Mouse (Mus musculus) heart, embryonic 12.5 days (tissue): ENCODE measurements at regions not wholly inside any gene's neighbourhood (a gene's known extent, or its start where the extent isn't known, plus 50 kb on each side); places are given as distances from the start of the nearest gene placed in this dataset.
A peak's percentile ranks its signal among the peaks of the same experiment; 100 is the strongest.

ENCODE experiments used
- ATAC-seq: fragments of 200-750 bp; cut with Nextera tagmentation; 2 replicates; pipeline ENCODE4 v1.8.0; 2017; ENCODE audit warnings: moderate TSS enrichment, moderate library complexity; ENCODE audit not compliant: insufficient number of reproducible peaks, low FRiP score
- H3K27ac ChIP-seq: fragments of 300-500 bp; sonication (generic); 2 replicates; pipeline ENCODE4 v1.5.1; 2016; ENCODE audit warnings: mild to moderate bottlenecking, moderate library complexity; ENCODE audit not compliant: poor library complexity, severe bottlenecking
- H3K27me3 ChIP-seq: fragments of 300-500 bp; sonication (generic); replicated peaks from 2 replicates; pipeline ENCODE4 v1.6.1; 2016; ENCODE audit warnings: mild to moderate bottlenecking, moderate library complexity
- H3K36me3 ChIP-seq: fragments of 300-500 bp; sonication (generic); 2 replicates; pipeline ENCODE4 v1.6.1; 2016; ENCODE audit warnings: mild to moderate bottlenecking, moderate library complexity
- H3K4me1 ChIP-seq: fragments of 300-500 bp; sonication (generic); replicated peaks from 2 replicates; pipeline ENCODE4 v1.6.1; 2016; ENCODE audit warnings: mild to moderate bottlenecking
- H3K4me2 ChIP-seq: fragments of 300-500 bp; sonication (generic); 2 replicates; pipeline ENCODE4 v1.6.1; 2016; ENCODE audit warnings: mild to moderate bottlenecking, moderate library complexity
- H3K4me3 ChIP-seq: fragments of 300-500 bp; sonication (generic); 2 replicates; pipeline ENCODE4 v1.5.1; 2016; ENCODE audit warnings: mild to moderate bottlenecking
- H3K9ac ChIP-seq: fragments of 300-500 bp; sonication (generic); 2 replicates; pipeline ENCODE4 v1.6.1; 2016; ENCODE audit warnings: mild to moderate bottlenecking, moderate library complexity
- H3K9me3 ChIP-seq: fragments of 300-500 bp; sonication (generic); replicated peaks from 2 replicates; pipeline ENCODE4 v1.6.1; 2016; ENCODE audit warnings: mild to moderate bottlenecking, moderate library complexity
- WGBS: fragments of 180-500 bp; shearing (Covaris S2); methylation state at CpG from one replicate; pipeline ENCODE4 v1.1.7; 2016; 5-methylcytosine and 5-hydroxymethylcytosine counted together

DNA sequence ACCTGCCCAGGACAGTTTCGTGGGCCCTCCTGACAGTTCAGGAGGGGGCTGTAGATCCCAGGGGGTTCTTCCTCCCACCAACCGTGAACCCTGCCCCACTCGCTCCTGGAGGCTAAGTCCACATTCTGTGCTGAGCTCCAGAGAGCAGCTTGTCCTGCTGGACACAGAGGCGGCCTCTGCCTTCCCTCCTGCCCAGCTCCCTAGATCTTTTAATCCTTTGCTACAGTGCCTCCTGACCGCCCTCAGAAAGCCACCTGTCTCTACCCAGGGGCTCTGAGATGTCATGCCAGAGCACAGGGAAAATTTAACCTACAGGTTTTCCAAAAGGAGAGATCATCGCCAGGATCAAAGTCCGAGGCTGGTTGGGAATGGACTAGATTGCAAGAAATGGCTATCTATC lies 84.7 kb upstream of the Zfp703 start:
- Histone ChIP-seq H3K9ac (no peak overlapping the region), H3K27me3 (no peaks in the 10 kb centered on the region), H3K4me3 (no peak overlapping the region), H3K9me3 (no peaks in the 10 kb centered on the region), H3K4me2 (no peak overlapping the region), H3K4me1 (peaks cover 53% of the 10 kb centered on the region), H3K27ac (peak overlapping the region; percentile 82), H3K36me3 (no peaks in the 10 kb centered on the region)
- 76% methylated on average over 7 of the region's 7 CpGs for WGBS
- no peak for ATAC-seq

DNA sequence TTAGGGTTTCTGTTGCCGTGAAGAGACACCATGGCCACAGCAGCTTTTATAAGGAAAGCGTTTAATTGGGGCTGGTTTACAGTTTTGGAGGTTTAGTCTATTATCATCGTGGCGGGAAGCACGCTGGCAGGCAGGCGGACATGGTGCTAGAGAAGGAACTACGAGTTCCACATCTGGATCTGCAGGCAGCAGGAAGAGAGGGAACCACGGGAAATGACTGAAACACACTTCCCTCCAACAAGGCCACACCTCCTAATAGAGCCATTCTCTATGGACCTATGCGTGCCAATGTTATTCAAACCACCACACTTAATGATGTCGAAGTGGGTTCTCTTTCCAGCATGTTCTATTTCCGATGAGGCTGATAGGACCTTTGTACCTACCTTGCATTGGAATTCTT lies 81.3 kb upstream of the Zfp703 start:
- Histone ChIP-seq H3K9ac (no peak overlapping the region), H3K9me3 (no peaks in the 10 kb centered on the region), H3K4me1 (peaks cover 24% of the 10 kb centered on the region), H3K4me2 (no peak overlapping the region), H3K36me3 (no peaks in the 10 kb centered on the region), H3K27ac (no peak overlapping the region), H3K27me3 (0 out of 2 replicates have a peak, but pooled peaks cover under 1% of the 10 kb centered on the region), H3K4me3 (no peak overlapping the region)
- WGBS: 85% methylated on average over 11 of the region's 11 CpGs
- ATAC-seq: no peak

DNA sequence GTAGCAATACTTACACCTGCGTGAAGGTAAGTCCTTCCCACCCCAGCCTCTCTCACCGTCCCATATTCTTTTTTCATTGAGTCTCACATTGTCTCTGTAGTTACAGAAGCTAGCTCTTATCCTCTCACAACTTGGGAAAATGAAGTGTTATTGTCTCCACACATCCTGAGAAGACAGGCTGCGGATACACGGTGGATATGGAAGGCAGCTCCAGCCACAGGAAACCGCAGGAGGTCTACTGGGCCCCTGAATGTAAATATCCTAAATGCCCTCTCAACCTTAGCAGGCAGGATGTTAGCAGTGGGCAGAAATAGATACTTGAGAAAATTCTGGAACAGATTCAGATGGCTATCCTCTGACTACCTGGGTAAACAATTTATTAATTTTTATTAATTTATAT lies 73.8 kb upstream of the Zfp703 start:
- Histone ChIP-seq H3K4me2 (no peak overlapping the region), H3K36me3 (no peaks in the 10 kb centered on the region), H3K9ac (no peak overlapping the region), H3K4me3 (no peak overlapping the region), H3K27ac (no peak overlapping the region), H3K9me3 (no peaks in the 10 kb centered on the region), H3K4me1 (peaks cover 14% of the 10 kb centered on the region), H3K27me3 (0 out of 2 replicates have a peak, but pooled peaks cover 6% of the 10 kb centered on the region)
- WGBS: 55% methylated on average over 5 of the region's 5 CpGs
- ATAC-seq: no peak

DNA sequence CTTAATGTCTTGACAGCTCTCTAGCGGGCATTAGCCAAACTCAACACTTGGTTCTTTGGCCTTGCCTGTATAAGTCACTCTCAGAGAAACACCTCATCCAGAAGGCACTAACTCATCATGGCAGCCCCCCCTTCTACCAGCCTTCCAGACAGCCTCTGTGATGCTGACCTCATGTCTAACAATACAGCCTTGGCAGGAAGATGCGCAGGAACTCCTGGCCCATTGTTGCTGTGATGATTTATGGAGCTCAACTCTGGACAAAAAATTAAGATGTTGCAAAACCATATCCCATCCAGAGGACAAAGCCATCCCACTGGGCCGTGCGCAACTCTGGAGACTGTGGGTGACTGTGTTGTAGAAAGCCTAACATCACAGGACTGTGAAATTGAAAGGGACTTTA lies 70.9 kb upstream of the Zfp703 start:
- Histone ChIP-seq H3K9ac (no peak overlapping the region), H3K36me3 (no peaks in the 10 kb centered on the region), H3K4me2 (no peak overlapping the region), H3K4me1 (peaks cover 14% of the 10 kb centered on the region), H3K27me3 (0 out of 2 replicates have a peak, but pooled peaks cover 1% of the 10 kb centered on the region), H3K4me3 (no peak overlapping the region), H3K9me3 (no peaks in the 10 kb centered on the region), H3K27ac (no peak overlapping the region)
- WGBS: 82% methylated on average over 4 of the region's 4 CpGs
- ATAC-seq: no peak

DNA sequence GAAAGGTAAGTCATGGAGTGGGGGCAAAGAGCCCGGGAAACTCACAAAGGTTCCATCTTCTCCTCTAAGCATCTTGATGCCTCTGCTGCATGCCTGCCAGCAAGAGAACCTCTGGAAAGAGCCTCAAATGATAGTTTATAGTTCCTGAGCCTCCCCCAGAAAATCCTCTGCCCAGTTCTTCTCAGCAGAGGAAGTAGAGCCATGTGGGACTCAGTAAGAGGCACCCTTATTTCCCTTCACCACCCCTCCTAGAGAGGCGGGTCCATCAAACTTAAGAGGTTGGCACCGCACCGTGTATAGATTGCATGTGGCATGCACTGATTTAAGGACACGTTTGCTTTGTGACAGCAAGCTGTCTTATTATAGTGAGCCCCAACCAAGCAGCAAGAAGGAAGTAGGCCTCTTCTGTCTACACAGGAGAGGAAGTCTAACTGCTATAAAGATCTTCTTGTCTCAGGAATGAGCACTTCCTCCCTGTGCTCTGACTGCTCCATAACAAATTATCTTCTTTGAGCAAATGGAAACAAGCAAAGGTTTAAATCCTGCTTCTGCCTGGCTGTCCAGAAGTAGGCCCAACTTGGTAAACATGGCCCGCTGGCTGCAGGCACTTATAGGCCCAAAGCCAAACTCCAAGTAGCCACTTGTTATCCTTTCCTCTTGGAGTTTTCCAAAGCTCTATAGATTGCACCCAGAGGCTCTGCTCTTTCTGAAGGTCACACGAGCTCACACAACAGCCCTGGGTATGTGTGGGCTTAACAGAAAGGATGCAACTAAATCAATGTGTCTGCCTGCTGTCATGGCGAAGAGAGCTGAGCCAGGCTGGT lies 69.6 kb upstream of the Zfp703 start:
- no peaks in the 10 kb centered on the region for H3K36me3 ChIP-seq
- 67% methylated on average over 8 of the region's 8 CpGs for WGBS
- peak overlapping the region; percentile 37 for H3K27ac ChIP-seq
- peaks cover 14% of the 10 kb centered on the region for H3K4me1 ChIP-seq
- no peak; the same call in 1 of the 2 replicates for ATAC-seq
- H3K4me2 ChIP-seq: no peak overlapping the region
- H3K9ac ChIP-seq: no peak overlapping the region
- H3K27me3 ChIP-seq: no peaks in the 10 kb centered on the region
- no peak overlapping the region for H3K4me3 ChIP-seq
- H3K9me3 ChIP-seq: no peaks in the 10 kb centered on the region

DNA sequence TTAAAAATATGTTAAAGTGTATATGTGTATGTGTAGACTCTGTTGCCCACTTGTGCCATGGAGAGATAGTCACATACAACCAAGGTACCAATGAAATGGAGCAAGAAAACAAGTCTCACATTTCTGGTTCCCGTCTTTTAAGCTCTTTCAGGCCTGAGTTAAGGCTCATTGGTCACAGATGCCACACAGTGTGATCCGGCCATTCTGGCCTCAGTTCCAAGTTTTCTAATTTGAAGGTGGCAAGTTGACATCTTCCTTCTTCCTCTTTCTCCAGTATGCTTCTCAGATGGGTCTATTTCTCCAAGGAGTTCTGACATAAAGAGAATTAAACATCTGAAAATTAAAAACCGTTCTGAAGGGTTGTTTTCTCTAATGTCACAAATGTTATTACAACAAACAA lies 66.9 kb upstream of the Zfp703 start:
- WGBS: 82% methylated on average over 3 of the region's 3 CpGs

DNA sequence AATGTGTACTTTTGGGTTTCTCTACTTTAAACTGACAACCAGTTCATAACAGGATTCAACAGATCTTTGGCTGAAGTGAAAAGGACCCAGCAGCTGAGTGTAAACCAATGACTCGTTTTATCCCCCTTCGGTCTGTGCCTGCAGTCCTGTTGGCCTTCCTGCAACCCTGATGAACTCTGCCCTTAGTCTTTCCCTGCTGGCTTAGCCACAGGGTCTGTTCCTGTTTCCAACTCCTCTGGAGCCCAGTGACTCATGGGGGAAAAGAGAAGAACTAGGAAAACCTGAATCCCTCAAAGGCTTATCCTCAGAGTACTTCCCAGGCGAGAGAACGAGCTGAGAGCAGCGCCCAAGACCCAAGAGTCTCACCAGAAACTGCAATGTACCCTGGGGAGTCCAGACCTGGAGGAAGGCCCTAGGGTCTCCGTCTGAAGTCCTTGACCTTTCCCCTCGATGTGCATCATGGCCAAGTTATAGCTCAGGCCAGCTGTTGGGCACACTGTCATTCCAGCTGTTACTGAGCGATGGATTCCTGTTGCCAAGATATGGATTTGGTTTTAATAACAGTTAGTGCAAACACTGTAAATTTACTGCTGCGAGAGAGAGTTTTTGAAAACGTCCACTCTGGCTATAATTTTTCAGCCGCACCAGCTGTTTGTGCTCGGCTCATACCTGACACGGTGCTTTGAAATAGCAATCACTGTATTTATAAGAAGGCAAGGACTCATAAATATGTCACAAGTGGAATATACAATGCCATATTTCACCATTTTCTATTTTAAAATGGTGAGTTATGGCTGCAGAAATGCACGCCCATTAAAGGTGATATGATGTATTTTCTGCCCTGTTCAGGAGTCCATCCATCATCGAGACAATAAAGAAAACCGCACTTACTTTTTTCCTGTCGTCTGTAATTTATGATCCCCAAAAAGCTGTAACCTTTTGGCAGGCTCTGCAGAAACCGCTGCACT lies 63.3 kb upstream of the Zfp703 start:
- no peak overlapping the region for H3K27ac ChIP-seq
- no peak overlapping the region for H3K4me2 ChIP-seq
- H3K4me1 ChIP-seq: no peaks in the 10 kb centered on the region
- no peak overlapping the region for H3K4me3 ChIP-seq
- no peaks in the 10 kb centered on the region for H3K27me3 ChIP-seq
- no peak overlapping the region for H3K9ac ChIP-seq
- H3K36me3 ChIP-seq: no peaks in the 10 kb centered on the region
- no peaks in the 10 kb centered on the region for H3K9me3 ChIP-seq
- 78% methylated on average over 18 of the region's 18 CpGs for WGBS
- ATAC-seq: no peak

More for the DNA sequence above, 66.9 kb upstream of the Zfp703 start:
- H3K27ac ChIP-seq: no peak overlapping the region
- H3K9ac ChIP-seq: no peak overlapping the region
- H3K4me3 ChIP-seq: no peak overlapping the region
- H3K4me2 ChIP-seq: no peak overlapping the region
- no peaks in the 10 kb centered on the region for H3K27me3 ChIP-seq
- no peaks in the 10 kb centered on the region for H3K9me3 ChIP-seq
- no peak for ATAC-seq
- no peaks in the 10 kb centered on the region for H3K36me3 ChIP-seq
- H3K4me1 ChIP-seq: peaks cover 14% of the 10 kb centered on the region

DNA sequence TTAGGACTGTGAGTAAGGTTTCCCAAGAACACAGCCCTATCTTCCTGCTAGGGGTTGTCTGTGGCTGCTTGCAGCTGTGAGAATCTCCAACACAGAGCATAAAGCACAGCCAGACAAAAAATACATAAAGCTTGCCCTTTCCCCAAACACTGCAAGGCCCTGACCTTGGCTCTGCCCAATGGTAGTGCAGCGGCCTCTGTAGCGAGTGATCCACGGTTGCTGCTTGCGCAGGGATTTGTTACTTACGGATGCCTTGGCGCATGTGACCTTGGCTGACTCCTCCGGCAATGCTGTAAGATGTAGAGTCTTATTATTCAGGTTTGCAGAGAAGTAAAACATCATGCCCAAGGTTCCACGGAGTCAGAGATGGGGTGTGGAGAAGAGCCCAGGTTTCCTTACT lies 61.4 kb upstream of the Zfp703 start:
- H3K27me3 ChIP-seq: no peaks in the 10 kb centered on the region
- H3K27ac ChIP-seq: no peak overlapping the region
- H3K9ac ChIP-seq: no peak overlapping the region
- no peaks in the 10 kb centered on the region for H3K9me3 ChIP-seq
- no peak for ATAC-seq
- H3K36me3 ChIP-seq: no peaks in the 10 kb centered on the region
- no peak overlapping the region for H3K4me3 ChIP-seq
- no peak overlapping the region for H3K4me2 ChIP-seq
- no peaks in the 10 kb centered on the region for H3K4me1 ChIP-seq
- 92% methylated on average over 8 of the region's 8 CpGs for WGBS

DNA sequence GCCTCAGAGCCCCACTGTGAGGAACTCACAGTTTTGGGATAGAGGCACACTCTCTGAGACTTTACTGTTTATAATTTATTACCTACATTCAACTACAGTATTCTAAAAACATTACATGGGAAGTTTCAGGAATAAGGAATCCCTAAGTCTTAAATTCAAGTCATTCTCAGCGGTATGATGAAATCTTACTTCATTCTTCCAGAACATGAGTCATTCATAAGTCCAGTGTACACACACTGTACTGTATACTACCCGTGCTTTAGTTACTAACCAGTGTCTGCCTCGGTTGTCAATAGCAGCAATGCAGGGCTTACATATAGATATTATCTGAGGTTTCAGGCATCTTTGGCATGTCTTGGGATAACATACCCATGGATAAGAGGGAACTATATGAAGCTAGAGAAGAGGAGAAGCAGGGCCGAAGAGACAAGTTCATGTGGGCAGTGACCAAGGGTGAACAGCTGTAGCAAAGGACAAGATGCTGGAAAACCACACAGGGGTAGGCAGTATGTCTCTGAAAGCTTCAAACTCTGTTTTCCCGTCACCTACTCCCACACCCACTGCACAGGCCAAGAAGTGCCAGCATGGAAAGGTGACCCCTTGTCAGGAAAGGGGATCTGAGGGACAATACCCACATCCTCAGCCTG lies 55.5 kb upstream of the Zfp703 start:
- 75% methylated on average over 5 of the region's 5 CpGs for WGBS
- H3K9ac ChIP-seq: no peak overlapping the region
- H3K27ac ChIP-seq: no peak overlapping the region

DNA sequence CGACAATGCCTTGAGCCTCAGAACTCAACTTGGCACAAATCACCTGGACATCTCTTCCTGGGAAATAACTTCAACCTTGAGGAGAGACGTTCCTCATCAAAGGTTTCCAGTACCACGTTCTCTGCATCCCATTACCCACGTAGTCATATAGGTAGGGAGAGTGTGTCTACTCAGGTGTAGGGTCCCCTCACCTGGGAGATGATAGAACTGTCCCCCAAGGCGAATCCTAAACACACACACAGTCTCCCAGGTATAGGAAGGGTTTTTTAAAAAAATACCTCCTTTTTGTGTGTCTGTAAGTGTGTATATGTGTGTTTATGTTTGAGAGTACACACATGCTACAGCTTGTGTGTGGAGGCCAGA lies 55.0 kb upstream of the Zfp703 start:
- 79% methylated on average over 5 of the region's 5 CpGs for whole genome bisulfite sequencing
- no peak overlapping the region for H3K4me3 ChIP-seq
- no peak overlapping the region for H3K9ac ChIP-seq
- no peaks in the 10 kb centered on the region for H3K36me3 ChIP-seq
- no peak for ATAC-seq
- H3K4me1 ChIP-seq: peaks cover 11% of the 10 kb centered on the region
- H3K9me3 ChIP-seq: no peaks in the 10 kb centered on the region
- H3K27me3 ChIP-seq: no peaks in the 10 kb centered on the region
- H3K27ac ChIP-seq: no peak overlapping the region
- H3K4me2 ChIP-seq: no peak overlapping the region

More for the DNA sequence above, 55.5 kb upstream of the Zfp703 start:
- Histone ChIP-seq H3K4me2 (no peak overlapping the region), H3K4me1 (peaks cover 11% of the 10 kb centered on the region), H3K27me3 (no peaks in the 10 kb centered on the region), H3K36me3 (no peaks in the 10 kb centered on the region), H3K4me3 (no peak overlapping the region), H3K9me3 (no peaks in the 10 kb centered on the region)
- ATAC-seq: no peak

DNA sequence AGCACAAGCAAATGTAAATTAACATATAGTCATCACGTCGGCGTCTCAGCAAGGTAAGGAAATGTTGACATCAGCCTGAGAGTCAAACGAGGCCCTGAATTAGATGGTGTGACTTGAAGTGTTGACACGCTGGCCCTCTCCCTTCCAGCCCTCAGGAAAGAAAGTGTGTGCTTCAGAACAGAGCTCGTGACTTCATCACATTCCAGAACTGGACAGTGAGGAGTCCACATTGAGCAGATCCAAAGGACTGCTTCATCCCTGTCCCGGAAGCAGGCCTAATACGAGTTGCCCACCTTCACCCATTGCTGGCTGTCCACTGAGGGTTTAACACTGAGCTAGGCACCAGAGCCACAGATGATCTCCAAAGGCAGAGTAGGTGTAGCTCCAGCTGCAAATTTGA lies 54.0 kb upstream of the Zfp703 start:
- Histone ChIP-seq H3K4me2 (no peak overlapping the region), H3K27ac (0 out of 2 replicates have a peak overlapping the region, but pooled peaks have one; percentile 48)
- ATAC-seq: peak; percentile 53; the same call in 1 of the 2 replicates

More for the DNA sequence above, 54.0 kb upstream of the Zfp703 start:
- WGBS: 28% methylated on average over 8 of the region's 8 CpGs
- H3K36me3 ChIP-seq: no peaks in the 10 kb centered on the region
- H3K4me1 ChIP-seq: peaks cover 11% of the 10 kb centered on the region
- no peak overlapping the region for H3K9ac ChIP-seq
- no peaks in the 10 kb centered on the region for H3K27me3 ChIP-seq
- H3K4me3 ChIP-seq: no peak overlapping the region
- H3K9me3 ChIP-seq: peaks cover under 1% of the 10 kb centered on the region; the same call in 1 of the 2 replicates
